Mouse (Mus musculus) ovary, postnatal 10 days (tissue): Measurements from ENCODE around the gene Lpar1.

Experiments used
- DNase-seq: peaks from one replicate; pipeline ENCODE4 v3.0.0; 2022; ENCODE audit warnings: low spot score

The Lpar1 gene

DNA sequence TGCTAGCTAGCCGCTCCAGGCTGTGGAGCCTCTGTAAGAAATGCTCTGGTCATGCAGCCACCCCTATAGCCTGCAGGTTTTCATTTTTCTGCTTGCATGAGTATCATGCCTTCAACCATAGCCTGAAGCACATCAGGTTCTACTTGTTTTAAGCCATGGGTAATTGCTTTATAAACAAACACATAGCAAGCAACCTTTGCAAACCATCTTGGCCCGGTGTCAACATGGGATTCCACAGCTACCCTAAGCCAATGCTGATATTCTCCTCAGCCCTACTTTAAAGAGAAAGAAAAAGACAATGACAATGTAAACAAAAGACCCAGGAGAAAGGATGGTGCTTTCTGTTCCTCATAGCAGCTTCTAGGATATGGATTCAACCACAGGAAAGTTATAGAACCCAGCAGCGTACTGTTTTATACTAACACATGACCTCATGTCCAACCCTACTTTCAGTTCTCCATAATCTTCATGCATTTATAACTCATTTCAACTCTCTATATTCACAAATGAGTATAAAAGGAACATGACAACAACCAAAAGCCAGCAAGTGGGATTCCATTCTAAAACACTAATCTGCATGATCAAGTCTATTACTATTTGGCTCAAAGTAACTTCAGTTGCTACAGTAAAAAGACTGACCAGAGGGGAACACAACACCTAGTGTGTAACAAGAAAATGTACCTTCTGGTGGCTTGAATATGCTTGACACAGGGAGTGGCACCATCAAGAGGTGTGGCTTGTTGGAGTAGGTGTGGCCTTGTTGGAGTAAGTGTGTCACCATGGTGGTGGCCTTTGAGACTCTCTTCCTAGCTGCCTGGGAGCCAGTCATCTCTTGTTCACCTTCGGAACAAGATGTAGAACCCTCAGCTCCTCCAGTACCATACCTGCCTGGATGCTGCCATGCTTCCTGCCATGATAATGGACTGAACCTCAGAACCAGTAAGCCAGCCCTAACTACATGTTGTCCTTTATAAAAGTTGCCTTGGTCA lies 46.9 kb downstream of the Lpar1 start:
- no peak for DNase-seq

DNA sequence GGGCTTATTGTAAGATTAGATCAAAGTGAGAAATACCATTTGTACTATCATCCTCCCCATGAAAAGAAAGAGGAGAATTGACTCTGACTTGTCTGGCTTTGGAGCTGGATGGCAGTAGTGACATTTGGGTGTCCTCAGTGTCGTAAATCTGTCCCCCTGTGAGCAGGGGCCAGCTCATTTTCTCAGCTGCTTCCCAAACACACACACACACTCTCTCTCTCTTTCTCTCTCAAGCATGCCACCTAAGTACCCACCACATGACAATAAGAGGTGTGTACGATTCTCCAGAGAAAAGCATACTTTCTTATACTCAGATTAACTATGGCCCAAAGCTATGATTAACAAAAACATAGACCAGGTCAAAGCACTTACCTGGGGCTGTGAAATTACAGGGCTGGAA lies 49.4 kb downstream of the Lpar1 start:
- no peak for DNase-seq

DNA sequence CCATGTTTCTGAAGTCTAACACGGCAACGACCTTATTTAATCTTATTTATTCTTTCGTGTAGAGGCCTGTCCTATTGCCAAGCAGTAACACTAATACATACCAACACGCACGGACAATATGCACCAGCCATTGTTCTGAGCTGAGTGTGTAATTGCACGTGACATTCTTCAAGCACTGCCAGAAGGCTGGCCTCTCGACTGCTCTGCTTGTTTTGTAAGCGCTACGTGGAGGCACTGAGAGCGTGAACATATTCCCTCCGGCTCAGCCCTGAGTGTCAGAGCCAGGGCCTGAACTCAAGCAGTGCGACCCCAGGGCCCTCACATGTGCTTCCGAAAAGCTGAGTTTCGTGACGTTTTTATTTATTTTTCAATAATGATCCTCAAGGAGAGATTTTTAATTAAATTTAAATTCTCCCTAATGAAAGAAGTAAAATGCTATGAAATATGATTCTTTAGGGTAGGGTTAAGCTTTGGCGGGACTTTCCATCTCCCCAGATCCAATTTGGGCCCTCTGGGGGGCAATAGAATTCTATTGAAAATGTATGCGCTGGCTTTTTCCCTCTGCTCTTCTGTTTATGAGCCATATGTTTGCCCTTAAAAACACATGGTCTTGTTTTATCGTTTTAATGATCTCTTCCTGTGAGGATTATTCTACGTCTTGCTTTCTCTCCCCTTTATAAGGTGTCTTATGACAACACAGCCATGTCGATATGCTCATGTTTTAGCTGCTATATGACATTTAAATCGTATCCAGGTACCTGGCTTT lies 52.5 kb downstream of the Lpar1 start:
- no peak for DNase-seq

DNA sequence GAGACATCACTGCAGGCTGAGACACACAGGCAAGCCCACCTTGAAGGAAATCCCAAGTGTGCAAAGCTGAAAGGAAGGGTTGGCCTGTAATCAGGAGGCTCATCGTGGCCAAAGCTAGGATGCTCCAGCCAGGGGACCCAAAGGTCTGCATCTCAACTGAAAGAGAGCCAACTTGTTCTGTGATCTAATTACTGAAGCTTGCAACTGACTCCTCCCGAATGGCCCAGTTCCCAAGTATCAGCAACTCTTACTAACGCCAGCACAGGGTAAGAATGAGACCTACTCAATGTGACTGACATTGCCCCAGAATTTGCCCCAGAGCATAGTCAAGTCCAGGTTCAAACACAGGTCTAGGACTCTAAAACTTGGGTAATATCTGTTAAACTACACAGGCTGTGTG lies 53.9 kb downstream of the Lpar1 start:
- no peak for DNase-seq

DNA sequence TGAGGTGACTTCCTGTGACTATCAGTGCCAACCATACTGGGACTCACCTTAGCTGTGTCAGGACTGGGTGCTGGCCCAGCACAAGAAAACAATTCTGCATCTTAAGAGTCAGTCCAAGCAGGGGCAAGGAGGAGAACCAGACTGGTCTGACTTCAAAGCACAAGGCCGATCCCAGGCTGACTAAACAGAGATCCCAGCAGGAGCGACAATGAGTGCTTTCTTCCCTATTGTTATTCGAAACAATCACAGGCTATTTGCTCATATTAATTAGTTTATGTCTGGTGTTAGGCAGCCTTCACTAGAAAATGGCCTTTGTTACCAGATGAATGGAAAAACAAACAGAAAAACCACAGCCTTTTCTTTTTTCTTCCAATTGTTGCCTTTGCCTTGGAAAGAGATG lies 54.5 kb downstream of the Lpar1 start:
- no peak for DNase-seq

DNA sequence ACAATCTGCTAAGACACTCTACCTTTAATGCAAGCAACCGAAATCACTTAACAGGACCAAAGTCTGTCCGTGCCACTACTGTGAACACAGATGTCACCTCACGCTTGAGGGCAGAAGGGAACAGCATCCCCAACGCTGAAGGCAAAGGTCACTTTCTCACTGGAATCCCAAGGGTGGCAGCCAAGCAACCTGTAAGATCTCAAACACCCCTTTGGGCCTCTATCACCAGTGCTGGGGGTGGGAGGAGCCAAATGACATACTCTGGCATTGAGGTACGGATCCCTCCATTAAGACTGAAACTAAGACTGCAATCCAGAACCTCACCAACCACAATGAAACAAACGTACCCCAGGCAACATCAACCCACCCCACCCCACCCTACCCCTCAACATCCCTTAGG lies 55.0 kb downstream of the Lpar1 start:
- DNase-seq, result no peak

DNA sequence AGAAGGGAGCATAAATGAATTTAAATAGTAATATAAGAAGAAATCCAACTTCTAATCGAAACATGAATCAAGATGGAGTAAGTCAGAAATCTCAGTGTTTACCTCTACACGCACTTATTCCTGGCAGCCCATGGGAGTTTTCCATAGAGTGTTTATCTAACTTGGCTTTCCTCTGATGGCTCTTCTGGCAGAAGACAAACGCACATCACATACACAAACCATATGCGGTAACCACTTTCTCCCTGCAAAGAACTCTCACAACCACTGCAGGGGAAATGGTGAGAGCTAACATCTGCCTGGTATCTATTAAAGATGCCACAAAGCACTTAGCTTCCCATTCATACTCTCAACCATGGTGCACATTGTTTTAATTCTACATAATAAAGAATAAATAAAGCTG lies 56.4 kb downstream of the Lpar1 start:
- DNase-seq, result no peak

DNA sequence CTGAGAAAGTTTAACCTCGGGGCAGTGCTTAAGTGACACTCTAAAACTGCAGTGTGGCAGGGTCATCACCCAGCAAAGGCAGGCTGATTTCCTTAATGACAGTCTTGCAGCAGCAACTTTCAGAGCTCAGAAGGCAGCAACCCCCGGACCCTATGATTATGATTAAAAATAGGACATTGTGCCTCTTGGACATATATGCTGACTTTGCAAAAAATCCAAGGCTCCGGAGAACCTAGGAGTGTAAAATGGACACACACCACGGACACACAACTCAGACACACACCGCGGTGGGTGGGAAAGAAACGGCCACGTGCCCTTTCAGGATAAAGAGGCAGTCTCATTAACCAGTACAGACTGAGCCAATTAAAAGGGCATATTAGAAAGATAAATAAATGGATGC lies 57.0 kb downstream of the Lpar1 start:
- DNase-seq, result no peak

DNA sequence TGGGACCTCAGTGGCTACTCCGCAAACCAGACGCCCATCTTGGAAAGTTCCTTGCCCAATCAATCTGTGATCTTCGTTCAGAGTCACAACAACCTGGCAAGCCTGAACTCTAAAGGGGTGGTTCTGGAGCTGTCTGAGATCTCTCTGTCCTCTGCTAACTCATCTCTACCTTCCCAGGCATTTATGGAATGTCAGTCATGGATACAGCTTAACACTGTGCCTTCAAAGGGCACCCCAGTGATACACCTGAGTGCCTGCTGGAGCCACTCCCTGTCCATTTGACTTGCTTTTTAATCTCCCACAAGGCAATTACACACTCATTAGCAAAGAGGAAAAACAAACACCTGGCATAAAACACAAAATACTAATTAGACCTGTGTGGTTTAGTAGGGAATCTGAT lies 62.0 kb downstream of the Lpar1 start:
- DNase-seq, result no peak

DNA sequence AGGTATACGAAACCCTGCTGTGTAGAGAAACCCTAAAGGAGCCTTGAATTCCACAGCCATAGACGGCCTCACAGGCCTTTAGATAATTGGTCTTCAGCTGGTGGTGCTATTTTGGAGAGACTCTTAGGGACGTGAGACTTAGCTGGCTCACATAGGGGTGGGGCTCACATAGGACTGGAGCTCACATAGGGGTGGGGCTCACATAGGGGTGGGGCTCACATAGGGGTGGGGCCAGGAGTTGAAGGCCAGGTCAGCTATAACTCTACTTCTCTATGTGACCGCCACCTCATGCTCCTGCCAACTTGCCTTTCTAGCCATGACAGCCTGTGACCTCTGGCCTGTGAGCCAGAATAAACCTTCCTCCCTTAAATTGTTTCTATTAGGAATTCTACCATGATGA lies 63.3 kb downstream of the Lpar1 start:
- no peak for DNase-seq

DNA sequence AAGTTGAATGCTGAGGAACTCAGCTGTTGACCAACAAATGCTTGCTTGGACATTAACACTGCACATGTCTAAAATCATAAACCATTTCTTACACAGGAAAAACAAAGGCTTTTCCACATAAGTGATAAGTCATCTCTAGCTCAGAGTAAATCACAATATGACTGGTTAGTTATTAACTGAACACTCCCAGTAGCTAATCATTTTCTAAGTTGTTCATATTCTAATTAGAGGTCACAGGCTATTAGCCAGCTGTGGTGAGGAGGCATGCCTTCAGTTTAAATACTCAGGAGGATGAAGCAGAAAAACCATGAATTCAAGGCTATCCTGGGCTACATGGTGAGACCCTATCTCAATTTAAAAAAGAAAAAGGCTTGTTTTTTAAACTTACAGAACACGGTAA lies 75.1 kb downstream of the Lpar1 start:
- DNase-seq, result no peak

DNA sequence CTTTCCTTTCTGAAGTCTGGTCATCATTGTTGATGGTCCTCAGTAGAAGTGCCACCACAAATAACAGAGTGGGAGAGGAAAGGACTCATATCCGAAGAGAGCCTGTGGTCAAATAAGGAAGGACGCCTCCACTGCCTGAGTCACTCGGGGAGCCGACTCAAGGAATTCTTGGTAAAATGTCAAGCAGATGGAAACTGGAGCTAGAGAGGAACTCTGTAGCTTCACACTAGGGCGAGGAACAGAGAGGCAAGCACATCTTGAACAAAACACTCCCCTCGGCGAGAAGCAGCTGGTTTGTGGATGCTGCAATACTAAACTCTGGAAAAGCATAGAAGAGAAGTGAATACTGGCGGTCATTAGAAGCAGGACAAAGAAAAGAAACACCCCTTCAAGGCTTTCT lies 76.0 kb downstream of the Lpar1 start:
- DNase-seq, result no peak

DNA sequence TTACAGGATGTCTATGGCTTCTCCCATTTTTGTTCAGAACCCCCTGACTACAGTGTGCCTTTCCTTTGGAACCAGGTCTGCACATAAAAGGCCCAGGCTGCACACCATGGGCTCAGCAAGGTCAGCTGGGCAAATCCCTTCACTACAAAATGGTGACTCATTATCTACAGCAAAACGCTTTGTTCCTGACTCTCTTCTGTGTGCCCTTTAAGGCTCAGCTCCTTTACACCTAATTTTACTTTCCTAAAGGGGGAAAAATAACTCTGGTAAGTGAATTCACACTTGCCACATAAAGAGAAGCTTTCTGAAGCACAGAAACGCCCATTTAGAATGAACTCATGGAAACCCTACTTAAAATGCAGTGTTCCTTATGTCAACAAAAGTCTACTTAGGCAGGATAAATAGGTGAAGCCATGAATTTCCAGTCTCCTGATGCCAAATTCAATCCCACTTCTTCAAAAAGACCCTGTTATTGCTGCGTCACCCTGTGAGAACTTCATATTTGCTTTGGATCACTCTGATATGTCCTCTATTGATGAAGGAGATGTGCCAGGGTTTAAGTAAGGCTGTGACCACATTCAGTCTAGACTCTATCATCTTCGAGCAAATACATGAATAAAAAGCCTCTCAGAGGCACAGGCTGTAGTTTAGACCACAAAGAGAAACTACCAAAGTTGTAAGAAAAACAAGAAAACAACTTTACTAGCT lies 82.3 kb downstream of the Lpar1 start:
- DNase-seq, result no peak

DNA sequence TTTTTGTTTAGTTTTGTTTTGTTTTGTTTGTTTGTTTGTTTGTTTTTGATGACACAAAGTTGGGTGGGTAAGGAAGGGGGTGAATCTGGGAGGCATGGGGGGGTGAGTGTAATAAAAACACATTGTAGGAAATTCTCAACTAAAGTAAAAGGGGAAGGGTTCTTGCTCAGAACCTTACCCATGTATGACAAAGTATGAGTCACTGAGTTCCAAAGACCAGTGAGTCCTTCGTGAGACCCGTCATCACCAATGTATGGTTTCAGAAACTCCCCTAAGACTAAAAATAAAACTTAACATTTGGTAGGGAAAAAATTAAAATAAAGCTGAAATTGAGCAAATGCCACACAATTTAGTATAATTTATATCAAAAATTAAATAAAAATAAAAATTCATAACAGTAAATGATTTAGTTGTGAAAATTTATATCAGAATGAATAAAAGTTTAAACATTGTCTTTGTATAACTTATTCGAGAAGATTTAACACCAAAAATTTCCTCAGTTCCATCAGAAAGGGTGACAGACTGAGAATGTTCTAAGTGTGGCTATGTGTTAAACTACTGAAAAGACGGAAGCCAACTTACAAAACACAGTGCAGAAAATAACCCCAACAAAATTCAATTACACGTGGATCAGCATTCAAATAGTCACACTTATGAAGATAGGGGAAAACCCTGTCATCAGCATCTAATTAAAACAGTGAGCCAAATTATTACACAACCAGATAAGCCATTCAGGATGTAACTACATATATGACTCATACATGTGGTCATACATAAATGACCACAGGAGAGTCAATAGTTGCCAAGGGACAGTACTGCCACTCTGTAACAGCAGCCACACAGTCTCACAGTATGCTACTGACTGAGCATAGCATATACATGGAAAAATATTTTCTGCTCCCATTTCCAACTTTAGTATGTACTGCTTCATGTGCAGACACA lies 83.8 kb downstream of the Lpar1 start:
- DNase-seq, result no peak

DNA sequence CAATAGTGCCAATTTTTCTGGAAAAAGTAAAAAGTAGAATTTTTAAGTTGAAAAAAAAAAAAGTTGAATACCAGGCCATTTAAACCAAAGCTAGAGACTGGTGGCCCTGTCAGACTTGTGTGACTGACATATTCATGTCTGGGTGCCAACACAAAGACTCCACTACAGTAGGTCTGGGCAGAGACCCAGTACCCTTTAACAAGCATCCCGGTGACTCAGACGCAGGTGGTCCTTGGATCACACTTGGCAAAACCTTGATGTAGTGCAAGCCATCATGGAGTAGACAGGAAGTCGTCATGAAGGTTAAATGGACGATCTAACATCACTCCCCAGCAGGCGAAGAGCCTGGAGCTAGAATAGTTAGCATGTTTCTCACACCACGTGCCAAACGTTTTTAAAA lies 84.7 kb downstream of the Lpar1 start:
- no peak for DNase-seq

DNA sequence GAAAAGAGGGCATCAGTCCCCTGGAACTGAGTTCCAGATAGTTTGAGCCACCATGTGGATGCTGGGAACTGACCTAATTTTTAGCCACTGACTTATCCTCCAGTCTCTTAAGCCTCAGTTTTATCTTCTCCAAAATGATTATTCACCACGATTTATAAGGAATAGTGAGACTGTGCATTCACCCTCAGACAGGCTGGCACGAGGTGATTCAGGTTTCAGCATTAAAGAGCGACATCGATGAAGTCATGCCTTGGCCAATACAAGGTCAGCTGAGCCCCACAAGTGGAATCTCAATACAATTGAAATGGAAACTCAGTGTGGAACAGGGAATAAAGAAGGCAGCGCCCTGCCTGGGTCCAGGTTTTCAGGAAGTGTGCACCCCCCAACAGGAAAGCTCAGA lies 88.1 kb downstream of the Lpar1 start:
- DNase-seq, result no peak

DNA sequence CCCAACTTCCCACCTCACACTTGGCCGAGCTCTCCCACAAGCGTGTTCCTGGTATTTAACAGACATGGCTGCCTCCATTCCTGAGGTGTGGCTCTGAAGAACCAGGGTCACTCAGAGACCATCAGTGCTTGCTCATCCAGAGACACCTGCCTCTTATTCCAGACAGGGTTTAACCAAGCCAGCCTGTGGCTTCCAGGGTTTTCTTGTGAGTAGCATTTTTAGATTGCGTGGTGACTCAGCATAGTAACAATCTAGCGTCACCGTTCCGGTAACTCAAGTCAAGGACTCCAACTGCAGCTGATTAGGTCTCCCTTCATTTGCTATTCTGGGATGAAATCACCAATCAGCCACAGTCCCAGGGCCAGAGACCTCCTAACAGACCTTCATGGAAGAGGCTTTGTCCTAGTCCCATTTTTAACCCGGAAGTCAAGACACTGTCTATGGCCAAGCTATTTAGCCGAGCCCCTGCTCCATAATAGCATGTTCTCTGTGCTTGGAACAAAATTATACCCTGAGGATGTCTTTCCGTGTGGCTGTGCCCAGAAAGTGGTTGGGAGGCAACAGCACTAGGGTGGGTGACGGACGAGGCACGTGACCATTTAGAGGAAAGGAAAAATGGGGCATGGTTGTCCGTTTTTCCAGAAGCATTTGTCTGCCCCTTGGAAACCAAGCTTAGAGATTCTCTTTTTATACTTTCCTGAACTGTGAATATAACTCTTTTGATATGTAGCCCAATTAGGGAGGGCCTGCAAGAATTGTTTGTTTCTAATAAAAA lies 89.1 kb downstream of the Lpar1 start:
- DNase-seq, result no peak

DNA sequence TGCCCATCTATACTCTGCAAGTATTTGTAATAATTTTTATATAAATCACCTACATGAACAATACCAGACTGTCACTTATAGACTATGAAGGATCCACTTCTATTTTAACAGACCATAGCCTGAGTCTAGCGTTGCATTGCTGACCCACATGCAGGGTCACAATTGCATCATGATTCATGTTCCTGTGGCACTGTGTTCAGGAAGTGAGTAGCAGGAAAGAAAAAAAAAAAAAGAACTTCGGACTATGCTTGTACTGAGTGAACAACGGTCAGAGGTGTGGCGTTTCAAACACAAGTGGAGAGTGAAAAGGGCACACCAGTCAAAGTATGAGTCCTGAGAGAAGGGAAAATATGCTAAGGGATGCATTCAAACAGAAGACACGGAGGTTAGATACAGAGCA lies 90.7 kb downstream of the Lpar1 start:
- DNase-seq, result no peak

DNA sequence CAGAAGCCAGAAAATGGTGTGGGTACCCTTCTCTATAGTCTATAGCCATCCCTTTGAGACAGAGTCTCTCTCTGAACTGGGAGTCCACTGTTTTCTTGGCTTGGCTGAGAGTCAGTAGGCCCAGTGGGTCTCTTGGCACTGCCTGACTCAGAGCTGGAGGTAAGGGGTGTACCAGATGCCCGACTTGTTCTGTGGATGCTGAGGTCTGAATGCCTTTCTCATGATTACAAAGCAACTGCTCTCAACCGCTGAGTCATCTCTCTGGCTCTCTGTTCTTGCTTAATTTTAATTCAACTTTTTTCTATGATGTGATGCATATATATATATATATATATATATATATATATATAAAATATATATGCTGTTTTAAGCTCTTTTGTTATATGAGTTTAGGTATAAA lies 91.1 kb downstream of the Lpar1 start:
- DNase-seq, result no peak

DNA sequence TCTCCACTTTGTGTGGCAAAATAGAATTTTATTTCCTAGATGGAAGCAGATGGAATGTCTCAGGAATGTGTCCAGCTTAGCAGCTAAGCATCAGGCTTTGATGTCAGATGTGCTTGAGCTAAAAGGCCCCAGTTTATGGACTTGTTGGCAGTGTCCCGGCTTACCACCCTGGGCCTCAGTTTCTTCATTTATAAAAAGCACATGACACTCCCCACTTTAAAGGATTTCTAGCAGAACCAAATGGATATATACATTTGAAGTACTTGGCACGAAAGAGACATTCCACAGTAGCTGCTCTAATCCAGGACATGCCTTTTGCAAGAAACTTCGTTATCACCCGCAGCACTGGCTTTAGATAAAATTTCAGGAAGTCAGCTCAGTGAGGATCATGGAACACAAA lies 100.4 kb downstream of the Lpar1 start:
- no peak for DNase-seq

DNA sequence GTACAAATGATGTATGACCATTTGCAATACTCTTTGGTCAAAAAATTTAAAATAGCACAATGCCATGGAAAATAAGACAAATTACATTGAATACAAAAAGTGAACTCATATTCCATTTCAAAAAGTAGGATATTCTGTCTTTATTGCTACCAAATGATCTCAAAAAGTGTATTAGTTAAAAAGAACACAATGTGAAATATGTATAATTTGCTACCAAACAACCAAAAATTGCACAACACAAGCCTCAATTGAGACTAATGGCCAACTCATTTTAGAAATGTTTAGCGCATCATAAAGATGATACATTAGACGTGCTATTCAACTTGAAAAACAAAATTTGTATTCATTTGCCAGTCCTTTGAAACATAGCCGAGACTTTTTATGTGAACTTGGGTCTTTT lies 104.9 kb downstream of the Lpar1 start:
- DNase-seq, result no peak
